ENCODE assay signal across 9 mouse cellular contexts in genomic region chr6:124260198-124260931, GRCm38 (mm10). TPM values are rescaled to one million over a fixed set of nuclear protein-coding genes. Genes with fewer than 3 reads are reported as not detected.
DNase-seq lines count a peak whose midpoint lies in the region; ATAC-seq lines count a peak whose summit lies in the region.
"Had no signal": no experiment of that assay in that cellular context is flagged by ENCODE, and none has a peak within 500 bp of the region (broad histone marks: within the 10 kb centered on the region; RNA-seq: fewer than 3 reads in every experiment).

No protein-coding gene starts in this region.

- H3K4me1 ChIP-seq in embryonic facial prominence, embryonic 10.5 days = peaks cover 8% of the 10 kb centered on the region
- H3K4me1 ChIP-seq in heart, embryonic 15.5 days (replicated peaks) = no peaks in the 10 kb centered on the region
- H3K4me1 ChIP-seq in liver, embryonic 12.5 days = no peaks in the 10 kb centered on the region
- no peaks in the 10 kb centered on the region for H3K4me1 ChIP-seq in neural tube, embryonic 12.5 days

- no peaks in the 10 kb centered on the region for H3K9me3 ChIP-seq in embryonic facial prominence, embryonic 10.5 days
- no peaks in the 10 kb centered on the region for H3K9me3 ChIP-seq in heart, embryonic 15.5 days (replicated peaks)
- H3K9me3 ChIP-seq in liver, embryonic 12.5 days (replicated peaks) = no peaks in the 10 kb centered on the region
- H3K9me3 ChIP-seq in neural tube, embryonic 12.5 days = no peaks in the 10 kb centered on the region

- H3K9ac ChIP-seq in heart, embryonic 15.5 days = no peak overlapping the region
- no peak overlapping the region for H3K9ac ChIP-seq in liver, embryonic 12.5 days
- no peak overlapping the region for H3K9ac ChIP-seq in neural tube, embryonic 12.5 days

- 21% methylated on average over 14 of the region's 14 CpGs for WGBS in embryonic facial prominence, embryonic 10.5 days
- 26% methylated on average over 10 of the region's 14 CpGs for WGBS in heart, embryonic 15.5 days
- 24% methylated on average over 10 of the region's 14 CpGs for WGBS in liver, embryonic 12.5 days (ENCODE audit: insufficient replicate concordance)
- 36% methylated on average over 9 of the region's 14 CpGs for WGBS in neural tube, embryonic 12.5 days

- H3K36me3 ChIP-seq in embryonic facial prominence, embryonic 10.5 days (replicated peaks) = no peaks in the 10 kb centered on the region
- no peaks in the 10 kb centered on the region for H3K36me3 ChIP-seq in heart, embryonic 15.5 days
- no peaks in the 10 kb centered on the region for H3K36me3 ChIP-seq in liver, embryonic 12.5 days
- H3K36me3 ChIP-seq in neural tube, embryonic 12.5 days = no peaks in the 10 kb centered on the region

- peak; percentile 59 to 66 for DNase-seq in CD8-positive naive resting alpha-beta T cell, adult 2 months (ENCODE audit: low read depth in 2 of 2, low spot score in 2 of 2)
- DNase-seq in adrenal gland, adult 8-10 months = peak; percentile 15
- peak; percentile 83 for DNase-seq in embryonic facial prominence, embryonic 10.5 days (ENCODE audit: low spot score)
- peak; percentile 62 for DNase-seq in kidney, postnatal 14 days
- peak; percentile 79 for DNase-seq in testis, postnatal 10 days (ENCODE audit: low spot score)

- no peaks in the 10 kb centered on the region for H3K27me3 ChIP-seq in embryonic facial prominence, embryonic 10.5 days (replicated peaks; ENCODE audit: low read depth, poor library complexity, severe bottlenecking)
- H3K27me3 ChIP-seq in heart, embryonic 15.5 days = no peaks in the 10 kb centered on the region
- no peaks in the 10 kb centered on the region for H3K27me3 ChIP-seq in liver, embryonic 12.5 days (replicated peaks)
- H3K27me3 ChIP-seq in neural tube, embryonic 12.5 days (replicated peaks) = no peaks in the 10 kb centered on the region

- no peak overlapping the region for H3K4me2 ChIP-seq in heart, embryonic 15.5 days
- H3K4me2 ChIP-seq in liver, embryonic 12.5 days = no peak overlapping the region
- 0 out of 2 replicates have a peak overlapping the region, but pooled peaks have one; percentile 15 for H3K4me2 ChIP-seq in neural tube, embryonic 12.5 days (replicated peaks)

- peak; percentile 35; the same call in 1 of the 2 replicates for ATAC-seq in heart, embryonic 15.5 days (replicated peaks; ENCODE audit: insufficient number of reproducible peaks, insufficient read depth, low FRiP score, low read depth)
- 0 out of 2 replicates have a peak, but pooled peaks have one; percentile 43 for ATAC-seq in liver, embryonic 12.5 days
- peak; percentile 88 for ATAC-seq in neural tube, embryonic 12.5 days (ENCODE audit: low FRiP score, low read depth)

- no peak overlapping the region for H3K27ac ChIP-seq in embryonic facial prominence, embryonic 10.5 days (replicated peaks)
- no peak overlapping the region for H3K27ac ChIP-seq in heart, embryonic 15.5 days
- H3K27ac ChIP-seq in liver, embryonic 12.5 days = no peak overlapping the region
- H3K27ac ChIP-seq in neural tube, embryonic 12.5 days = no peak overlapping the region

- no peak overlapping the region for H3K4me3 ChIP-seq in embryonic facial prominence, embryonic 10.5 days
- no peak overlapping the region for H3K4me3 ChIP-seq in heart, embryonic 15.5 days
- H3K4me3 ChIP-seq in liver, embryonic 12.5 days = no peak overlapping the region
- H3K4me3 ChIP-seq in neural tube, embryonic 12.5 days = no peak overlapping the region

RNA-seq across cellular contexts. Expression of gene Vmn2r27, which starts 28.7 kb away (rescaled TPM):
- not detected for total RNA-seq in adrenal gland, adult 8-10 months (2022)
- polyA plus RNA-seq in embryonic facial prominence, embryonic 10.5 days (2016; fragmentation: Nextera tagmentation; extraction: Ambion mirVana) = not detected in 2 replicates
- polyA plus RNA-seq in heart, embryonic 15.5 days (2015; fragmentation: Nextera tagmentation; extraction: Ambion mirVana) = not detected in 2 replicates
- not detected in 2 replicates for polyA plus RNA-seq in liver, embryonic 12.5 days (2016; fragmentation: Nextera tagmentation; extraction: Ambion mirVana)
- polyA plus RNA-seq in neural tube, embryonic 12.5 days (2016; fragmentation: Nextera tagmentation; extraction: Ambion mirVana) = not detected in 2 replicates
- polyA plus RNA-seq: large intestine, adult 2 months had no signal

RNA-seq across cellular contexts. Expression of gene Cd163, which starts 44.1 kb away (rescaled TPM):
- 1 to 10 TPM; 3.6 to 7.2 (median 5.0) TPM for total RNA-seq in adrenal gland, adult 8-10 months (2022)
- polyA plus RNA-seq in embryonic facial prominence, embryonic 10.5 days (2016; fragmentation: Nextera tagmentation; extraction: Ambion mirVana) = not detected in 2 replicates
- polyA plus RNA-seq in heart, embryonic 15.5 days (2015; fragmentation: Nextera tagmentation; extraction: Ambion mirVana) = 0.29 and 0.40 TPM in 2 replicates
- 0.05 and 0.06 TPM in 2 replicates for polyA plus RNA-seq in liver, embryonic 12.5 days (2016; fragmentation: Nextera tagmentation; extraction: Ambion mirVana)
- not detected in 2 replicates for polyA plus RNA-seq in neural tube, embryonic 12.5 days (2016; fragmentation: Nextera tagmentation; extraction: Ambion mirVana)

Comparison
In these comparisons a context has a peak if more than half of its experiments do, and no peak if none do; other contexts are left out.
1. DNase-seq: peak in every context shown above with its lines; median percentile 83 in embryonic facial prominence, embryonic 10.5 days; 79 in testis, postnatal 10 days; 62 in CD8-positive naive resting alpha-beta T cell, adult 2 months; 62 in kidney, postnatal 14 days; 15 in adrenal gland, adult 8-10 months.
2. ATAC-seq: peak in every context shown above with its lines; median percentile 88 in neural tube, embryonic 12.5 days; 43 in liver, embryonic 12.5 days; 35 in heart, embryonic 15.5 days.